Mouse (Mus musculus): ENCODE measurements around the gene Nipsnap3b. TPM values are rescaled to one million over a fixed set of nuclear protein-coding genes. Genes with fewer than 3 reads are reported as not detected.

Nipsnap3b gene
- total RNA-seq (2012; rRNA removed) = 22.8 and 26.1 TPM in 2 replicates

DNA sequence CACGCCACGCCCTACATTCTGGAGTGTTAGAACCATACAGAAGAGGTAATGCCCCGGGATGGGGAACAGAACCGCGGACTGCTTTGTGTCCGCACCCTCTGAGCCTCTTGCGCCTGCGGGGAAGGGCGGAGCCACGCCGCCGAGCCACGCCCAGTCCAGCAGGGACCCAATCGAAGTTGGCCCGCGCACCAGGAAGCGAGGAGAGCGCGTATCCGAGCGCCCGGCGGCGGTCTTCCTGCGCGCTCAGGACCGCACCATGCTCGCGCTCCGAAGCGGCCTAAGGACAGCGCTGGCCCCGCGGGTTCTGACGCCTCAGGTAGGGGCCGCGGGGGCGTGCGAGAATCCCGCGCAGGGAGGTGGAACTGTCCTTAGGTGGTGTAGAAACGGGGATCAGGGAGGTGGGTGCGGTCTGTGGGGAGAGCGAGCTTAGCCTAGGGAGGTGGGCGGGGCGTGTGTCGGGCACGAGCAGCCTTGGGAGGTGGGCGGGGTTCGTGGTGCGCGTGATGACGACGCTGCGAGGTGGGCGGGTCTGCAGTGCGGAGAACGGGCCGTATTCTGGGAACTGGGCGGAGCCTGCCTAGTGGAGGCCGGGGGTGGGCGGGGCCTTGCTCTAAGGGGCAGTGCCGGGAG is at the start of gene Nipsnap3b:
TSS of gene Nipsnap3b (plus strand) at position 149 of the 630 bp plus-strand sequence.
- peak; percentile 96 for DNase-seq (ENCODE audit: low read depth, low spot score)
- no peak for TF ChIP-seq MAFK (IDR thresholded peaks at IDR 0.05; ENCODE audit: insufficient read depth, low read depth, low read length)
- TF ChIP-seq ZNF384 (IDR thresholded peaks at IDR 0.05; ENCODE audit: low read depth, low read length) = no peak
- no peak for TF ChIP-seq CHD2 (IDR thresholded peaks at IDR 0.05; ENCODE audit: low read depth, low read length)
- Histone ChIP-seq H3K27ac (ENCODE audit: insufficient read depth, low read depth, low read length, poor library complexity, severe bottlenecking) (peak within 1 kb of the TSS; percentile 83; the same call in 1 of the 2 replicates), H3K9ac (ENCODE audit: insufficient read depth, low read depth, low read length, poor library complexity, severe bottlenecking) (peak within 1 kb of the TSS; percentile 95), H3K36me3 (ENCODE audit: control insufficient read depth, insufficient read depth, low read length, poor library complexity, severe bottlenecking) (no peaks in the 10 kb centered on the region; the same call in 1 of the 2 replicates), H3K4me3 (ENCODE audit: insufficient read depth in 1 of 2, low read depth in 1 of 2, low read length in 2 of 2, poor library complexity in 1 of 2, severe bottlenecking in 1 of 2) (peak within 1 kb of the TSS; percentile 91 to 95), H3K9me3 (ENCODE audit: control insufficient read depth, insufficient read depth, low read depth, low read length) (peaks cover 1% of the 10 kb centered on the region; the same call in 1 of the 2 replicates), H3K4me1 (ENCODE audit: control insufficient read depth in 2 of 2, insufficient read depth in 2 of 2, low read length in 2 of 2, poor library complexity in 1 of 2) (peaks cover 0 to 3% of the 10 kb centered on the region in 2 experiments; a peak in 2 of 4 replicates)
- in situ Hi-C loops (cut with MboI; ENCODE audit: low sequenced_read_pairs in 2 of 2, unreplicated experiment in 2 of 2) = no loop called here

DNA sequence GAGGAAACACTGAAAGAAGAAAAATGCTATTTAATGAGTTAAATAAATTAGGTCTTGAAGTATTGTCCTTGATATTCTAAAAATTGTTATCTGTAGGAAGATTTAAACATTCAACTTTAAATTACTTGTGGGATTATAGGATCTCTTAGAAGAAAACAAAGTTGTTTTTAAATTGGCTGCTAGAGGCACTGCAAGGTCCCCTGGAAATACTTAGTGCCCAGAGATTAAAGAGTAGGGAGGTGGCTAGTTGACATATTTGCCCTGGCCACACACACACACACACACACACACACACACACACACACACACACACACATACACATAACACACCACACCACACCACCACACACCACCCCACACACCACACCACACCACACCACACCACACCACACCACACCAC is 47.4 kb upstream of the Nipsnap3b start, which contains the start of gene Olfr270:
TSS of gene Olfr270 (plus strand) at position 301 of the 400 bp plus-strand sequence.
- H3K4me1 ChIP-seq (ENCODE audit: control insufficient read depth in 2 of 2, insufficient read depth in 2 of 2, low read length in 2 of 2, poor library complexity in 1 of 2) = no peaks in the 10 kb centered on the region
- H3K9ac ChIP-seq (ENCODE audit: insufficient read depth, low read depth, low read length, poor library complexity, severe bottlenecking) = no peak within 1 kb of the TSS
- DNase-seq (ENCODE audit: low read depth, low spot score) = no peak
- TF ChIP-seq MAFK (IDR thresholded peaks at IDR 0.05; ENCODE audit: insufficient read depth, low read depth, low read length) (no peak), CHD2 (IDR thresholded peaks at IDR 0.05; ENCODE audit: low read depth, low read length) (no peak), HCFC1 (IDR thresholded peaks at IDR 0.05; ENCODE audit: borderline replicate concordance, insufficient read depth, low read length) (no peak), ZNF384 (IDR thresholded peaks at IDR 0.05; ENCODE audit: low read depth, low read length) (no peak), ZC3H11A (IDR thresholded peaks at IDR 0.05; ENCODE audit: borderline replicate concordance, low read depth, low read length) (no peak)
- H3K36me3 ChIP-seq (ENCODE audit: control insufficient read depth, insufficient read depth, low read length, poor library complexity, severe bottlenecking) = no peaks in the 10 kb centered on the region
- no peak within 1 kb of the TSS for H3K27ac ChIP-seq (ENCODE audit: insufficient read depth, low read depth, low read length, poor library complexity, severe bottlenecking)
- no peak within 1 kb of the TSS for H3K4me3 ChIP-seq (ENCODE audit: insufficient read depth in 1 of 2, low read depth in 1 of 2, low read length in 2 of 2, poor library complexity in 1 of 2, severe bottlenecking in 1 of 2)
- no peaks in the 10 kb centered on the region for H3K9me3 ChIP-seq (ENCODE audit: control insufficient read depth, insufficient read depth, low read depth, low read length)
- in situ Hi-C loops (cut with MboI; ENCODE audit: low sequenced_read_pairs in 2 of 2, unreplicated experiment in 2 of 2) = no loop called here

DNA sequence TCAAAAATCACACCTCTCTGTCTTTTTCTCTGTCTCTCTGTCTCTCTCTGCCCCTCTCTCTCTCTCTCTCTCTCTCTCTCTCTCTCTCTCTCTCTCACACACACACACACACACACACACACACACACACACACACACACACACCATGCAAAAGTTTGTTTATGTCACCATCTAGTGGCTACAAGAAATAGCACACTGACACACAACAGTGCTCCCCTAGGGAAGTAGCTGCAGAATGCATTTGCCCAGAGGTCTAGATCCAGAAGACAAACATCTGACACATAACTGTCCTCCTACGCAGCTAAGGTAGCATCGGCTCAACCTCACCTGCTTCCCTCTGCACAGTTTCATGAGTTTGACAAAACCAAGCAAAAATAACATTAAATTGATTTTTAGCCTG is 26.5 kb upstream of the Nipsnap3b start:
- no peak for DNase-seq (ENCODE audit: low read depth, low spot score)
- H3K27ac ChIP-seq (ENCODE audit: insufficient read depth, low read depth, low read length, poor library complexity, severe bottlenecking) = no peak overlapping the region
- H3K36me3 ChIP-seq (ENCODE audit: control insufficient read depth, insufficient read depth, low read length, poor library complexity, severe bottlenecking) = no peaks in the 10 kb centered on the region
- in situ Hi-C loops (cut with MboI; ENCODE audit: low sequenced_read_pairs in 2 of 2, unreplicated experiment in 2 of 2) = no loop called here
- no peaks in the 10 kb centered on the region for H3K4me1 ChIP-seq (ENCODE audit: control insufficient read depth in 2 of 2, insufficient read depth in 2 of 2, low read length in 2 of 2, poor library complexity in 1 of 2)
- no peaks in the 10 kb centered on the region for H3K9me3 ChIP-seq (ENCODE audit: control insufficient read depth, insufficient read depth, low read depth, low read length)
- H3K9ac ChIP-seq (ENCODE audit: insufficient read depth, low read depth, low read length, poor library complexity, severe bottlenecking) = no peak overlapping the region
- TF ChIP-seq ZC3H11A (IDR thresholded peaks at IDR 0.05; ENCODE audit: borderline replicate concordance, low read depth, low read length) = no peak
- TF ChIP-seq HCFC1 (IDR thresholded peaks at IDR 0.05; ENCODE audit: borderline replicate concordance, insufficient read depth, low read length) = no peak
- no peak for TF ChIP-seq ZNF384 (IDR thresholded peaks at IDR 0.05; ENCODE audit: low read depth, low read length)
- TF ChIP-seq CHD2 (IDR thresholded peaks at IDR 0.05; ENCODE audit: low read depth, low read length) = no peak
- TF ChIP-seq MAFK (IDR thresholded peaks at IDR 0.05; ENCODE audit: insufficient read depth, low read depth, low read length) = no peak
- no peak overlapping the region for H3K4me3 ChIP-seq (ENCODE audit: insufficient read depth in 1 of 2, low read depth in 1 of 2, low read length in 2 of 2, poor library complexity in 1 of 2, severe bottlenecking in 1 of 2)

DNA sequence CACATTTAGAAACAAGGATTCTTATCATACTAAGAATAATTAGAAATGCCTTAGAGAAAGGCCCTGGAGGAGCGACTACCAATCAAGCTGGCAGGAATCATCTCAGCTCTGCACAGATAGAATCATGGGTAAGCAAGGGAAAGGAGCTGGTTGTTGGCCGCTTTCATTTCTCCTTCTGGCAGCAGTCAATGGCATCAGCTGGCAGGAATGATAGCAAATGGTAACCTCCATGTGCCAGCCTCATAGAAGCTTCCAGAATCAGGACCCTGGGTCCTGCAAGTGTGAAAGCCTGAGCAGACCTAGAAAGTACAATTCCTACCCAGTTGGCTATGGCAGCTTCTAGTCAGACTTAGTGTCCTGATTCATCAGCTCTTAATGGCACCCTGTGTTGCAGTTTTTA is 25.4 kb upstream of the Nipsnap3b start:
- no peak for DNase-seq (ENCODE audit: low read depth, low spot score)
- no peak overlapping the region for H3K9ac ChIP-seq (ENCODE audit: insufficient read depth, low read depth, low read length, poor library complexity, severe bottlenecking)
- H3K4me1 ChIP-seq (ENCODE audit: control insufficient read depth in 2 of 2, insufficient read depth in 2 of 2, low read length in 2 of 2, poor library complexity in 1 of 2) = no peaks in the 10 kb centered on the region
- no peak overlapping the region for H3K27ac ChIP-seq (ENCODE audit: insufficient read depth, low read depth, low read length, poor library complexity, severe bottlenecking)
- TF ChIP-seq MAFK (IDR thresholded peaks at IDR 0.05; ENCODE audit: insufficient read depth, low read depth, low read length) (no peak), ZC3H11A (IDR thresholded peaks at IDR 0.05; ENCODE audit: borderline replicate concordance, low read depth, low read length) (no peak), HCFC1 (IDR thresholded peaks at IDR 0.05; ENCODE audit: borderline replicate concordance, insufficient read depth, low read length) (no peak), ZNF384 (IDR thresholded peaks at IDR 0.05; ENCODE audit: low read depth, low read length) (no peak), CHD2 (IDR thresholded peaks at IDR 0.05; ENCODE audit: low read depth, low read length) (no peak)
- no peaks in the 10 kb centered on the region for H3K36me3 ChIP-seq (ENCODE audit: control insufficient read depth, insufficient read depth, low read length, poor library complexity, severe bottlenecking)
- H3K4me3 ChIP-seq (ENCODE audit: insufficient read depth in 1 of 2, low read depth in 1 of 2, low read length in 2 of 2, poor library complexity in 1 of 2, severe bottlenecking in 1 of 2) = no peak overlapping the region
- in situ Hi-C loops (cut with MboI; ENCODE audit: low sequenced_read_pairs in 2 of 2, unreplicated experiment in 2 of 2) = no loop called here
- no peaks in the 10 kb centered on the region for H3K9me3 ChIP-seq (ENCODE audit: control insufficient read depth, insufficient read depth, low read depth, low read length)

Data from ES-E14 (cell line).